Mouse (Mus musculus) ES-E14 (cell line): ENCODE measurements around the gene Olfr983.

ENCODE experiments used
- CHD2 ChIP-seq: IDR thresholded peaks from 2 replicates; pipeline ENCODE4 v1.6.1; 2014; ENCODE audit warnings: mild to moderate bottlenecking, low read depth, low read length, inconsistent platforms
- ZNF384 ChIP-seq: IDR thresholded peaks from 2 replicates; pipeline ENCODE4 v1.6.1; 2012; ENCODE audit warnings: low read depth, low read length, inconsistent platforms

- no peak for TF ChIP-seq CHD2
- no peak for TF ChIP-seq ZNF384
These were observed 19.9 kb downstream of the Olfr983 start, which contains the start of gene Olfr982 for GRCm38 (mm10) chr9:40073529-40073928.
